Mouse (Mus musculus) testis, postnatal 10 days (tissue): ENCODE results near the gene Rhox3h.
"Not testable (repeated sequence)": the region's sequence is repeated elsewhere in the genome, so short reads cannot be mapped to it uniquely, and the experiment has no call there.

Experiments used
- DNase-seq: peaks from one replicate; pipeline ENCODE4 v3.0.0; 2021; ENCODE audit warnings: low spot score

Rhox3h gene

GRCm38 (mm10) chrX:37668664-37669063 is at the start of gene Rhox3h:
Gene Rhox3h (minus strand): TSS chrX:37668764.
- not testable (repeated sequence) for DNase-seq

GRCm38 (mm10) chrX:37701821-37702387 is 33.3 kb upstream of the Rhox3h start:
- DNase-seq, result no peak

- DNase-seq, result no peak
Measured at GRCm38 (mm10) chrX:37692261-37692660, 23.7 kb upstream of the Rhox3h start.

GRCm38 (mm10) chrX:37683031-37683715 is 14.6 kb upstream of the Rhox3h start:
- no peak for DNase-seq

- not testable (repeated sequence) for DNase-seq
Measured at GRCm38 (mm10) chrX:37673177-37673576, 4.6 kb upstream of the Rhox3h start, which contains the start of gene Rhox2h. Gene Rhox2h (minus strand): TSS chrX:37673277.

GRCm38 (mm10) chrX:37651227-37651626 is 17.3 kb downstream of the Rhox3h start, which contains the start of gene Rhox4g:
Gene Rhox4g (minus strand): TSS chrX:37651327.
- not testable (repeated sequence) for DNase-seq

- DNase-seq, result not testable (repeated sequence)
Measured at GRCm38 (mm10) chrX:37643370-37643769, 25.2 kb downstream of the Rhox3h start, which contains the start of gene Rhox2g. Gene Rhox2g (minus strand): TSS chrX:37643470.

GRCm38 (mm10) chrX:37628512-37628911 is 40.1 kb downstream of the Rhox3h start, which contains the start of gene Rhox3g:
Gene Rhox3g (minus strand): TSS chrX:37628612.
- not testable (repeated sequence) for DNase-seq
